Mouse (Mus musculus) granulocyte monocyte progenitor cell, adult 5-6 weeks (primary cell): Measurements from ENCODE around the gene Iqce. TPM values are rescaled to one million over a fixed set of nuclear protein-coding genes. Genes with fewer than 3 reads are reported as not detected.
A peak's percentile ranks its signal among the peaks of the same experiment; 100 is the strongest.

ENCODE experiments used
- ATAC-seq: replicated peaks from 2 replicates; pipeline ENCODE4 v1.8.0; 2016; ENCODE audit warnings: mild to moderate bottlenecking, moderate TSS enrichment, inconsistent platforms; ENCODE audit not compliant: poor library complexity, severe bottlenecking
- total RNA-seq, 2 experiments: library from RNA; stranded (forward) in 1 of 2; stranded (reverse) in 1 of 2; fragments of 200-712, 200-1000 nt in 1 of 2; fragments of >200 nt in 1 of 2; fragmentation: Nextera tagmentation in 1 of 2; gene quantifications; 2 replicates each; pipeline ENCODE4 v1.2.3; 2014 to 2017

Iqce gene
- total RNA-seq (2014; fragmentation: Nextera tagmentation) = 13.4 and 26.7 TPM in 2 replicates
- 5.3 and 10.0 TPM in 2 replicates for total RNA-seq (2017)

DNA sequence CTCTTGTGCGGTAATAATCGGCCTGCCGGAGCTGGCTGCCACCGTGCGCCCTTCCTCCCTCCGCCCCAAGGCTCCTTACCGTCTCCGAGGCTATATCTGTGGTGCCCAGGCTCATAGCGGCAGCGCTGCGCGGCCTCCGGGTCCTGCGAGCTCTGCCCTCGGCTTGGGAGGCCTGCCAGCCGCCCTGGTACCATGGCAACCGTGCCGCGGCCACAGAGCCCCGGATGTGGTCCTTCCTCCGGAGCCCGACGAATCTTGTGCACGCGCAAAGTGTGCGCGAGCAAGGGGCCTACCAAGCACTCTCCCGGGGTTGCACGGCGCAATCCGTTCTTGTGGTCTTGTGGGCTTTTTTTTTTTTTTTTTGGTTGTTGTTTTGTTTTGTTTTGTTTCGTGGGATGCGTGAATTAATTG is at the start of gene Iqce:
Gene Iqce, minus strand, starts transcription at position 276 of the 411 bp plus-strand sequence.
- ATAC-seq = peak; percentile 56

DNA sequence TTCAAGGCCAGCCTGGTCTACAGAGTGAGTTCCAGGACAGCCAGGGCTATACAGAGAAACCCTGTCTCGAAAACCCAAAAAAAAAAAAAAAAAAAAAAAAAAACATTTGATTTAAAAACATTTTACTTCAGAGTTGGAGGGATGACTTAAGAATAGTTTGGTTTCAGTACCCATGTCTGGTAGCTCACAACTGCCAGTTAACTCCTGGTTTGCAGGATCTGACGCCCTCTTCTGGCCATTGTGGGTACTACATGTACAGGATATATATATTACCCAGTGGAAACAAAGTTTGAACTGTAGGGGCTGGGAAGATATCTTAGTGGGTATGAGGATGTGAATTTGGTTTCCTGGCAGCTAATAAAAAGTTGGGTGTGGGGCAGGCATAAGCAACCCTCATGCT is 48.7 kb upstream of the Iqce start:
- no peak for ATAC-seq

DNA sequence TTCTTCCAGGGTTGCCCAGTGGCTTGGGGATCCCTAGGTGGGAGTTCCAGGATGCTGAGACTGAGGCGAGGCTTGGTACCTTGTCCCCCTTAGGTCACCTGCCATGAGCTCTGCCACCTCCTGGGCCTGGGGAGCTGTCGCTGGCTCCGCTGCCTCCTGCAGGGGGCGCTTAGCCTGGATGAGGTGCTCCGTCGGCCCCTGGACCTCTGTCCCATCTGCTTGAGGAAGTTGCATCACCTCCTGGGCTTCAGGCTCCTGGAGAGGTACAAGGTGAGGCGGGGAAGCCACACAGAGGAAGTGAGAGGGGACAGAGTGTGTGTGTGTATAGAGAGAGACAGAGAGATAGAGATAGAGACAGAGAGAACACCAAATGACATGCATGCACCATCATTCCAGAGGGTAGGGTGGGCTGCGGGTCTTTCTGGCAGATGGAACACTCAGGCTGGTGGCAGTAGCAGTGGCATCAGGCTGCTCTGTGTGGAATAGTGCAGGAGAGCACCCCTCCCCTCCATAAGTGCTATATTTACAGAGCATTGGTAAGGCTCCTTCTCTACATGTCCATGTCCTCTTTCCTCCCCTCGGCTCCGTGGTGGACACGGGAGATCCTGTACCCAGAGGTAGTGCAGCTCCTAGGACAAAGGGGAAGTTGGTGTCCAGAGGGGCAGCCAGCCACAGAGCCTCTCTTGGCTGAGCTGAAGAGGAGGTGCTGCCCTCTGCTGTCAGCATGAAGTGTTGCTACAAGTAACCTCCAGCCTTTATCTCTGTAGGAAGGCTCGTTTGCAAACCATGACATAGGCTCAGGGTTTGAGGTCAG is 47.1 kb upstream of the Iqce start:
- peak; percentile 82 for ATAC-seq

DNA sequence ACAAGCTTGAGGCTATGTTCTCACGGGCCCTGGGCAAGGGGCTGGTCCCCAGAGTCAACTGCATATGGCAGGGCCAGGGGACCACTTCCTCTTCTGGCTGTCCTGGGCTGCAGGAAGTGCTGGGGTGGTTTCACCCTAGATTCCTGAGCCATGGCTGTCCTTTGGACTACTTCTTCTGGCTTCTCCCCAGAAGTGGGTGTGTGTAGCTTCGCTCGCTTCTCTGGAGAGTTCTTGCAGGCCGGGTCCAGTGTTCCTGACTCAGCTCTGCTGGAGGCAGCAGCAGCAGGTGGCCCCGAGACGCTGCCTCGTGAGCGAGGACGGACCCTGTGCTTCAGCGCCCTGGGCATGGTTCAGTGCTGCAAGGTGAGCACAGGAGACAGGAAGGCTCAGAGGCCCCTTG is 46.2 kb upstream of the Iqce start:
- peak; percentile 65 for ATAC-seq

DNA sequence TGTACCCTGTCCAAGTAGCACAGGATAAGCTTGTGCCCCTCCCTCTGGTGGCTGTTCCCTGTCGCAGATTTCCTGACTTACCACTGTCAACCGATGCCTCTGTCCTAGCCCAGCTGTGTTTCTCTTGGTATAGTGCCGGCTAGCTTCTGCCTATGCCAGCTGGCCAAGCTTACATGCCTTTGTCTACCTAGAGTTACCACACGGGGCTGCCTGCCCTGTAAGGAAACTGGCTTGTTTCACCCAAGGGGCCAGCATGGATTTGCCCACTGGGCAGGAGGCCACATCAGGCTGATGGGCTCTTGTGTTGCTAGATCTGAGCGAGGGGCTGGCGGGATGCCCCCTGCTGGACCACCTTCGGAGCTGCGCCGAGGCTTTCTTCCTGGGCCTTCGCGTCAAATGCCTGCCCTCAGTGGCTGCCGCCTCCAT is 41.5 kb upstream of the Iqce start:
- peak; percentile 24; the same call in 1 of the 2 replicates for ATAC-seq

- ATAC-seq = peak; percentile 38; the same call in 1 of the 2 replicates
These were observed 39.7 kb upstream of the Iqce start for GRCm38 (mm10) chr5:140741877-140742276.

GRCm38 (mm10) chr5:140741040-140741439 is 38.9 kb upstream of the Iqce start:
- ATAC-seq = no peak

- peak; percentile 45 for ATAC-seq
These were observed 37.6 kb upstream of the Iqce start for GRCm38 (mm10) chr5:140739813-140740212.

GRCm38 (mm10) chr5:140736166-140736565 is 34.0 kb upstream of the Iqce start:
- ATAC-seq = no peak

DNA sequence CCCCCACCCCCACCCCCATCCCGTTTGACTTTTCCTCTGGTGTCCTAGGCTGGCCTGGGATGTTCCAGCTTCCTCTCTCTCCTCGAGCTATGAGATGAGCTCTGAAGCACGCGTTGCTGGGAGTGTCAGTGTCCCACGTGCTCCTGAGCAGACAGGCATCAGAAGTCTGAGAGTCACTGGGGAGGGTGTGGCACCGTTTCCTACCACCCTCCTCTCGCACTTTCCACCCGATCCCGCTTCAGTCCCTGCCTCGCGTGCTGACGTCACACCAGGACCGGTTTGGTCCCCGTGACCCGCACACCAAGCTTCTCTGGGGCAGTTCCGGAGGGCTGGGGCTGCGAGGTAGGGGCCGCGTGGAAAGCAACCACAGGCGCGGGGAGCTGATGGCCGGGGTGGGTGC is 33.1 kb upstream of the Iqce start:
- ATAC-seq = peak; percentile 45

DNA sequence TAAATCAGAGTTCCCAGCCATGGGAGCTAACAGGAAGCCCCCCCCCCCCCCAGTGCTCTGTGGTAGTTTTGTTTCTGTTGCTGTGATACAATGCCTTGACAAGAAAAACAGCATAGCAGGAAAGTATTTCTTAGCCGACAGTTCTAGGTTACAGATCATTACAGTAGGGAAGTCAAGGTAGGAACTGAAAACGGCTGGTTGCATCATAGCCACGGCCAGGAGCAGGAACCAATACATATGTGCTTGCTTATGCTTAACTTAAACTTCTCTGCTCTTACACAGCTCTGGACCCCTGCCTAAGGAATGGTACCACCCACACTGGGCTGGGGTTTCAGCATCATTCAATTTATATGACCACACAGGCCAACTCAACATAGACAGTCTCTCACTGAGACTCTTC is 31.2 kb upstream of the Iqce start:
- peak; percentile 76 for ATAC-seq

DNA sequence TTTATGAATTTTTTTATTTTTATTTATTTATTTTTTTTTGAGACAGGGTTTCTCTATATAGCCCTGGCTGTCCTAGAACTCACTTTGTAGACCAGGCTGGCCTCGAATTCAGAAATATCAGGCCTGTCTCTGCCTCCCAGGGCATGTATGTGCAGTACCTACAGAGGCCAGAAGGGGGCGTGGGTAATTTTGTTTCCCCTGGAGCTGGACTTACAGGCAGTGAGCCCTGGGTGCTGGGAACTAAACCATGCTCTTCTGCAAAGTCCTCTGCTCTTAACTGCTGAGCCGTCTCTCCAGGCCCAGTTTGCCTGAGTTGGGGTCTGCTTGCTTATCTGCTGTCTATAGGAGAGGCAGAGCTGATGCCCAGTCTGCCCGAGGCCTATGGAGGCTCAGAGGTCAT is 30.0 kb upstream of the Iqce start:
- ATAC-seq = no peak

DNA sequence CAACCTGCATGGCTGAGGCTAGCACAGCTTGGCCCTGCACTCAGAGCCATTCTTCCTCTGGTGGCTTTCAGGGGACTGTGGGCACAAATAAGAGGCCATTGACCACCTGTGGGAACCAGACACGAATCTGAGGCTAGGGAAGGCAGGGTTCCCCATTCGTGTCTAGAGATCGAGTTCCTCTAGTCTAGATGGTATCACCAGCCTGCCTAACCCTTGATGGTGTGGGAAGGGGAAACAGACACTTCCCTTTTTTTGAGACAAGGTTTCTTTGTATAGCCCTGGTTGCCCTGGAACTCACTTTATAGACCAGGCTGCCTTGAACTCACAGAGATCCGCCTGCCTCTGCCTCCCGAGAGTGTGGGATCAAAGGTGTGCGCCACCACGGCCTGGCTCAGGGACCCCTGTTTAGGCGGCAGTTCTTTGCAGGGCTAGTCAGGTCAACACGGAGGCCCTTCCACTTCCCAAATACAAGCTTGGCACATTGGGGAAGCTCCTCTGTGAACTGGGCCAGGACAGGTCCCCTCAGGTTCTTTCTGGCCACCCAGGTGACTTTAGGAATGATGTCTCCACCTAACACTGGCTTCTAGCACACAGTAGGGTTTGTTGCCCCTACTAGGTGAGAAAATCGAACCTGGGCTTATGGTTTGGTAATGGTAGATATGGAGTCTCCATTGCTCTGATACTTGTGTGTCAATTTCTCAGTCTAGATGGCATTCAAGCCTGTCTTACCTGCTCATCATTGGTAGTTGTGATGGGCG is 29.0 kb upstream of the Iqce start:
- ATAC-seq = peak; percentile 71

GRCm38 (mm10) chr5:140726946-140727740 is 25.0 kb upstream of the Iqce start:
- no peak for ATAC-seq

DNA sequence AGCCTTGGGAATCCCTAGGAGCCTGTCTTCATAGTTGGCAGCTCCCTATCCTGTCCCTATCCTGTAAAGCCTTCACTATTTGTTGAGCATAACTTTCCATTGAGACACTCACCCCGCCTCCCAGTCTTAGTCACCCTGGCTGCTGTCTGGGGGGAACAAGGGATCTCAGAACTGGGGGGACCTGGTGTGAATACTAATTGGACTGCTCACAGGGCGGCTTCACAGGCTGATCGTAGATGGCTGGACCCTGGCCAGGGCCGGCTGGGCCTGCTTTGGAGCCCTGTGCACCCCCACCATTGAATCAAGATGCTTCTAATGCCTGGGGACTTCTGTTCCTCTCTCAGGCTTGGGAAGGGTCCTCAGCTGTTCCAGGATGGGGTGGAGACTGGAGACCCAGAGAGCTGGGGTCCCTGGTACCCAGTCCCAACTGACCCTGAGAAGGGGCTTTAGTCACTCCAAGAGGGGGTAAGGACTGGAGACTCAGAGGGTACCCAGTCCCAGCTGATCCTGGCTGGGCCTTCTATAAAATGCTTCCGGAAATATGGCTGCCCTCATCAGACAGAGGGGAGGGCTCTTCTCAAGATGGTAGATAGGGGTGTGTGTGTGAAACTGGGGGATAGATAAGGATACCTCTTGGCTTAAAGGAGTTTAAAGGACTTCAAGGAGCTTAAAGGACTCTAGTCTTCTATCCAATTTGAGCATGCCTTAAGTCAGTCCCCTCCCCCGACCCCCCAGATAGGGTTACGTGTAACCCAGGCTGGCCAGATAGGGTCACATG is 24.1 kb upstream of the Iqce start:
- ATAC-seq = no peak

DNA sequence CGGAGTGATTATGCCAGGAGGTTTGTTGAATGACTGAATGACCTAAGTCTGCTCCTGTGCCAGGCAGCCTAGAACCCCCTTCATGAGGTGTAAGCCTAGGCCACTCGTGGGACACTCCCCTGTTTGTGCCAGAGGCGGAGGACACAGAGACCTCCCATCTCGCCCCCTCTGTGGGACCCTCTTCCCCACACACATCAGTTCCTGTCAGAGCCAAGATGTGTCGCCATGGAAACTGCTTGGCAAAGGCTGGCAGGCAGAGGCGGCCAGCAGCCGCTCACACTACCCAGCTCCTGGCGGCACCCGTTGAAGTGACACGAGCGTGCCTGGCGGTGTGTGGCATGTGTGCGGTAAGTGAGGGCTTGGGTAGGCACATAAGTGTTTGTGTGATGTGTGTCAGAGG is 21.6 kb upstream of the Iqce start, which contains the start of gene Amz1:
Gene Amz1, plus strand, starts transcription at position 306 of the 400 bp plus-strand sequence.
- ATAC-seq = no peak

- 0 out of 2 replicates have a peak, but pooled peaks have one; percentile 12 for ATAC-seq
These were observed 19.9 kb upstream of the Iqce start for GRCm38 (mm10) chr5:140722121-140722520.

GRCm38 (mm10) chr5:140720773-140721172 is 18.6 kb upstream of the Iqce start:
- ATAC-seq = peak; percentile 71

DNA sequence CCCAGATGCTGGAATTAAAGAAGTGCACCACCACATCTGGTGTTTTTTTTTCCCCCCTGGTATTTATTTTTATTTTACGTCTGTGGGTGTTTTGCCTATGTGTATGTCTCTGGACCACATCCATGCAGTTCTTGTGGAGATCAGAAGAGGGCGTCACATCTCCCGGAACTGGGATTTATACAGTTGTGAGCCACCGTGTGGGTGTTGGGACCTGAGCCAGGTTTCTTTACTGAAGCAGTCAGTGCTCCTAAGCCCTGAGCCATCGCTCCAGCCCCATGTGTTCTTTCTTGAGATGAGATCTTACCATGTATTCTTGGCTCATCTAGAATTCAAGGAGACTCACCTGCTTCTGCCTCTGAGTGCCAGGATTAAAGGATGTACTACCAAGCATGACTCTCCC is 8.9 kb upstream of the Iqce start:
- no peak for ATAC-seq

DNA sequence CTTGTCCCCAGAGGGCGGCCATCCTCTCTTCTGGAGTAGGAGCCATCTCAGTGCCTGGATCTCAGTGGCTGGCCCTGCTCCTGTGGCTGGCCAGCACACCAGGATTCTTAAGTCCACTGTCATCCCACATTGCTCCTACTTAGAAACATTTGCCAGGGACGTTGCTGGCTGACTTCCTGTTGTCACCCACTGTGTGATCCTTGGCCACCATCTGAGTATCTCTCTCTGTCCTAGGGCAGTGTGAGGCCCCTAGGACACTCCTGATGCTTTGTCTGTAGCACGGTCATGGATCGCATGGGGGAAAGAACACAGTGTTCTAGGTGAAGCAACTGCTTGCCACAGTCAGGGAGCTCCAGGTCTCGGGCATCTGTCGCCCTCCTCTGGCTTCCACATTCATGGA is 8.1 kb upstream of the Iqce start:
- ATAC-seq = no peak
